Mouse (Mus musculus) lung, postnatal 0 days (tissue): ENCODE data around the gene 4921501E09Rik. TPM values are rescaled to one million over a fixed set of nuclear protein-coding genes. Genes with fewer than 3 reads are reported as not detected.

Experiments used
- ATAC-seq: fragments of 200-750 bp; cut with Nextera tagmentation; 2 replicates; pipeline ENCODE4 v1.8.0; 2017; ENCODE audit warnings: moderate library complexity
- DNase-seq: peaks from one replicate; pipeline ENCODE4 v3.0.0-alpha.2; 2016; ENCODE audit warnings: low spot score
- H3K27ac ChIP-seq: fragments of 300-500 bp; sonication (generic); 2 replicates; pipeline ENCODE4 v1.5.1; 2014; ENCODE audit warnings: antibody characterized with exemption, mild to moderate bottlenecking, low read length, mixed read lengths
- H3K27me3 ChIP-seq: fragments of 300-500 bp; sonication (generic); replicated peaks from 2 replicates; pipeline ENCODE4 v1.6.1; 2014; ENCODE audit warnings: low read length, mixed read lengths; ENCODE audit not compliant: insufficient read depth
- H3K36me3 ChIP-seq: fragments of 300-500 bp; sonication (generic); 2 replicates; pipeline ENCODE4 v1.6.1; 2014; ENCODE audit warnings: low read length, mixed read lengths; ENCODE audit not compliant: insufficient read depth
- H3K4me1 ChIP-seq: fragments of 300-500 bp; sonication (generic); 2 replicates; pipeline ENCODE4 v1.6.1; 2014; ENCODE audit warnings: antibody characterized with exemption, low read depth, low read length, mixed read lengths; ENCODE audit not compliant: insufficient read depth
- H3K4me2 ChIP-seq: fragments of 300-500 bp; sonication (generic); replicated peaks from 2 replicates; pipeline ENCODE4 v1.6.1; 2014; ENCODE audit warnings: low read depth, mild to moderate bottlenecking, low read length, moderate library complexity, mixed read lengths
- H3K4me3 ChIP-seq: fragments of 300-500 bp; sonication (generic); 2 replicates; pipeline ENCODE4 v1.5.1; 2014; ENCODE audit warnings: low read depth, low read length
- H3K9ac ChIP-seq: fragments of 300-500 bp; sonication (generic); replicated peaks from 2 replicates; pipeline ENCODE4 v1.6.1; 2014; ENCODE audit warnings: low read depth, mild to moderate bottlenecking
- H3K9me3 ChIP-seq: fragments of 300-500 bp; sonication (generic); 2 replicates; pipeline ENCODE4 v1.6.1; 2016; ENCODE audit warnings: low read length, mixed read lengths
- CTCF ChIP-seq: IDR thresholded peaks from 2 replicates; pipeline ENCODE4 v1.5.1; 2016; ENCODE audit warnings: antibody characterized with exemption, mild to moderate bottlenecking
- EP300 ChIP-seq: IDR thresholded peaks from 2 replicates; pipeline ENCODE4 v1.6.1; 2016; ENCODE audit warnings: antibody characterized with exemption, mild to moderate bottlenecking, control low read depth
- whole genome bisulfite sequencing: fragments of 180-500 bp; shearing (Covaris S2); extraction: QIAGEN DNeasy Blood & Tissue Kit; methylation state at CpG from one replicate; pipeline ENCODE4 v1.1.7; 2014; 5-methylcytosine and 5-hydroxymethylcytosine counted together
- polyA plus RNA-seq: library from polyadenylated mRNA; unstranded; fragments of >200 nt; fragmentation: Nextera tagmentation; extraction: Ambion mirVana; gene quantifications from 2 replicates; pipeline ENCODE4 v1.2.1, GENCODE M21; 2015

The 4921501E09Rik gene
- polyA plus RNA-seq, result not detected in 2 replicates

- ATAC-seq (no peak), DNase-seq (no peak)
- 36% methylated on average over 1 of the region's 1 CpGs for WGBS
- Histone ChIP-seq H3K4me1 (no peaks in the 10 kb centered on the region), H3K9ac (no peak within 1 kb of the TSS), H3K9me3 (no peaks in the 10 kb centered on the region), H3K4me2 (no peak within 1 kb of the TSS), H3K27me3 (no peaks in the 10 kb centered on the region), H3K36me3 (no peaks in the 10 kb centered on the region), H3K4me3 (no peak within 1 kb of the TSS), H3K27ac (no peak within 1 kb of the TSS)
- TF ChIP-seq CTCF (no peak), EP300 (no peak)
Observed at GRCm38 (mm10) chr17:33067958-33068357, at the start of gene 4921501E09Rik. 4921501E09Rik (minus strand) TSS chr17:33068058.

GRCm38 (mm10) chr17:33097396-33097795 is 29.5 kb upstream of the 4921501E09Rik start:
- peak; percentile 75 for DNase-seq
- 64% methylated on average over 2 of the region's 2 CpGs for WGBS
- Histone ChIP-seq H3K27me3 (no peaks in the 10 kb centered on the region), H3K9me3 (no peaks in the 10 kb centered on the region), H3K36me3 (no peaks in the 10 kb centered on the region), H3K27ac (no peak overlapping the region), H3K4me1 (peaks cover 7% of the 10 kb centered on the region; the same call in 1 of the 2 replicates), H3K4me3 (no peak overlapping the region), H3K9ac (no peak overlapping the region), H3K4me2 (no peak overlapping the region)
- peak; percentile 77 for ATAC-seq
- TF ChIP-seq CTCF, result no peak
- TF ChIP-seq EP300, result peak; percentile 80

GRCm38 (mm10) chr17:33092391-33093193 is 24.7 kb upstream of the 4921501E09Rik start:
- Histone ChIP-seq H3K4me3 (peak overlapping the region; percentile 70), H3K9ac (peak overlapping the region; percentile 69), H3K36me3 (no peaks in the 10 kb centered on the region), H3K4me2 (peak overlapping the region; percentile 72), H3K27ac (peak overlapping the region; percentile 94), H3K27me3 (no peaks in the 10 kb centered on the region), H3K4me1 (peaks cover 7% of the 10 kb centered on the region; the same call in 1 of the 2 replicates), H3K9me3 (no peaks in the 10 kb centered on the region)
- DNase-seq, result peak; percentile 89
- peak; percentile 60 for ATAC-seq
- 2% methylated on average over 31 of the region's 31 CpGs for WGBS
- TF ChIP-seq EP300, result no peak
- no peak for TF ChIP-seq CTCF

- H3K27ac ChIP-seq, result peak overlapping the region; percentile 94
- H3K4me1 ChIP-seq, result peaks cover 7% of the 10 kb centered on the region; the same call in 1 of the 2 replicates
- ATAC-seq, result peak; percentile 41
- H3K4me3 ChIP-seq, result no peak overlapping the region; the same call in 1 of the 2 replicates
- no peaks in the 10 kb centered on the region for H3K27me3 ChIP-seq
- DNase-seq, result peak; percentile 80
- WGBS, result 59% methylated on average over 1 of the region's 1 CpGs
- TF ChIP-seq EP300 (peak; percentile 39; the same call in 1 of the 2 replicates), CTCF (no peak)
- no peak overlapping the region; the same call in 1 of the 2 replicates for H3K4me2 ChIP-seq
- H3K36me3 ChIP-seq, result no peaks in the 10 kb centered on the region
- H3K9me3 ChIP-seq, result no peaks in the 10 kb centered on the region
- H3K9ac ChIP-seq, result no peak overlapping the region
Observed at GRCm38 (mm10) chr17:33091630-33092029, 23.8 kb upstream of the 4921501E09Rik start.

GRCm38 (mm10) chr17:33089220-33089949 is 21.5 kb upstream of the 4921501E09Rik start, which contains the start of gene Zfp563:
Zfp563 (plus strand) TSS chr17:33089310.
- Histone ChIP-seq H3K27me3 (no peaks in the 10 kb centered on the region), H3K27ac (peak within 1 kb of the TSS; percentile 89), H3K4me3 (peak within 1 kb of the TSS; percentile 55), H3K9ac (peak within 1 kb of the TSS; percentile 56), H3K9me3 (no peaks in the 10 kb centered on the region), H3K4me1 (peaks cover 7% of the 10 kb centered on the region; the same call in 1 of the 2 replicates), H3K4me2 (peak within 1 kb of the TSS; percentile 60), H3K36me3 (no peaks in the 10 kb centered on the region)
- peak; percentile 90 for ATAC-seq
- 3% methylated on average over 34 of the region's 34 CpGs for WGBS
- DNase-seq, result peak; percentile 96
- TF ChIP-seq CTCF, result peak; percentile 45
- no peak for TF ChIP-seq EP300

- Histone ChIP-seq H3K4me2 (no peak overlapping the region), H3K9ac (no peak overlapping the region), H3K4me1 (no peaks in the 10 kb centered on the region), H3K36me3 (no peaks in the 10 kb centered on the region), H3K27ac (no peak overlapping the region), H3K9me3 (no peaks in the 10 kb centered on the region), H3K27me3 (no peaks in the 10 kb centered on the region), H3K4me3 (no peak overlapping the region)
- no peak for TF ChIP-seq CTCF
- TF ChIP-seq EP300, result no peak
- DNase-seq, result no peak
- 4% methylated on average over 1 of the region's 1 CpGs for WGBS
- ATAC-seq, result no peak
Observed at GRCm38 (mm10) chr17:33063001-33063400, 4.9 kb downstream of the 4921501E09Rik start.
